Mouse (Mus musculus): ENCODE results near the gene Rfc1. TPM values are rescaled to one million over a fixed set of nuclear protein-coding genes. Genes with fewer than 3 reads are reported as not detected.

Rfc1 gene
- polyA plus RNA-seq, 1 experiment from 2014 or later, result 28.9 TPM

DNA sequence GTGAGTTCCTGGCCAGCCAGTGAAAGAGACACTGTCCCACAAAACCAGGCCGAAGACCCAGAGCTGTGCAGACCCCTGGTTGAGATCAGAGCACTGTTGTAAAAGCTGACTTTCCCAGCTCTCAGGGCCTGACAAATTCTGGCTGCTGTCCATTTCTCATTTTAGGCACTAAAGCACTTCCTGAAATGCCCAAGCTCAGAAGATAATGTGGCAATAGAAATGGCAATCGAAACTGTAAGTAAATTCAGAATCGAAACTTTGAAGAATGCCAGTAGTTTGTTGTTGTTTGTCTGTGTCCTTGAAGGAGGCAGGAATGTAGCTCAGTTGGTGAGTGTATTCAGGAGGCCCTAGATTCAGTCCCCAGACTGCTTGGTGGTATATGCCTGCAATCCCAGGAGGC, 88.2 kb downstream of the Rfc1 start:
- Histone ChIP-seq H3K9ac (replicated peaks) (no peak overlapping the region), H3K9me3 (replicated peaks) (no peaks in the 10 kb centered on the region), H3K27ac (replicated peaks) (no peak overlapping the region), H3K4me1 (no peaks in the 10 kb centered on the region), H3K27me3 (replicated peaks) (no peaks in the 10 kb centered on the region), H3K4me3 (replicated peaks) (no peak overlapping the region), H3K36me3 (peaks cover 32% of the 10 kb centered on the region), H3K4me2 (no peak overlapping the region)
- ATAC-seq (ENCODE audit: low FRiP score), result no peak
- 90% methylated on average over 3 of the region's 3 CpGs for WGBS

DNA sequence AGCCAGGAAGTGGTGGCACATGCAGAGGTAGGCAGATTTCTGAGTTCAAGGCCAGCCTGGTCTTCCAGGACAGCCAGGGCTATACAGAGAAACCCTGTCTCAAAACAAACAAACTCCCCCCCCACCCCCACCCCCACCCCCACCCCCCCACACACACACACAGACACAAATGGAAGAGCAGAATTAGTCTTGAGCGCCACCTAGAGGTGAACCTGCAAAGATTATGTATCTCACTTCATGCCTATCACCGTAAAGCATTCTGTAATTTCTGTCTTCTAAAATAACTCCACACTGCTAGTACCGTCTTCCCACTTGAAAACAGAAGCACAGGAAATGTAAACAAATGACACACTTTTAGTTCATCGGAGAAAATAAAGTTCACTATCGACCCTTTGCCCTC, 92.7 kb downstream of the Rfc1 start:
- Histone ChIP-seq H3K4me1 (peaks cover 3% of the 10 kb centered on the region; the same call in 1 of the 2 replicates), H3K36me3 (peaks cover 33% of the 10 kb centered on the region)
- WGBS, result 66% methylated on average over 5 of the region's 5 CpGs

DNA sequence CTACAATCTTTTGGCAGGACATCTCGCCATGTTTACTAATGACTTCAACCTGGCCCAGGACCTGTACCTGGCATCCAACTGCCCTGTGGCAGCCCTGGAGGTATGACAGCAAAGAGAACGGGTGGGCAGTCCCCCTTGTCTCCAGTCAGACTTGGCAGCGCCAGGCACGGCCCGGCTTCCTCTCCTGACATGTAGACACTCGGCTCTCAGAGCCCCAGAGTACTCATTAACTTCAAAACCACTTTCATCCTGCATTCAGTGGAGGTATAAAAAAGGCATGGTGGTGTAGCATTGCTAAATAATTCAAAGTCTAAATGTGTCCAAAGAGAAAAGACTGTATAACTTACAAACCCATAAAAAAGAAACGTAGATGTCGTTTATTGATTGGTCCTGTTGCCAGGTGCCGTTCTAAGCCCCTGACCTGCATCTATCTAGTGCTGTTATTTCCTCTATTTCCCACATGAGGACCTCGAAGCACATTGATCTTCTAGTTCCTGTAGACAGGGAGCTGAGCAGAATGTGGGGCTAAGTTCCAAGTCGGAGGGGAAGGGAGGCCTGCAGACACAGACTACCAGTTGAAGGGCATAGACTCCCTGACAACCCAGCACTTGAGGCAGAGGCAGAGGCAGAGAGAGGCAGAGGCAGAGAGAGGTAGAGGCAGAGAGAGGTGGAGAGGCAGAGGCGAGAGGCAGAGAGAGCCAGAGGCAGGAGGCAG, 104.0 kb downstream of the Rfc1 start:
- no peak overlapping the region for H3K27ac ChIP-seq (replicated peaks)
- H3K27me3 ChIP-seq (replicated peaks), result no peaks in the 10 kb centered on the region
- no peaks in the 10 kb centered on the region for H3K9me3 ChIP-seq (replicated peaks)
- peak; percentile 59 for ATAC-seq (ENCODE audit: low FRiP score)
- WGBS, result 68% methylated on average over 12 of the region's 12 CpGs
- no peak overlapping the region for H3K9ac ChIP-seq (replicated peaks)
- no peaks in the 10 kb centered on the region for H3K4me1 ChIP-seq
- H3K4me3 ChIP-seq (replicated peaks), result no peak overlapping the region
- H3K36me3 ChIP-seq, result peaks cover 36% of the 10 kb centered on the region
- H3K4me2 ChIP-seq, result no peak overlapping the region

More for the DNA sequence above, 92.7 kb downstream of the Rfc1 start:
- Histone ChIP-seq H3K9me3 (replicated peaks) (no peaks in the 10 kb centered on the region), H3K9ac (replicated peaks) (no peak overlapping the region), H3K4me2 (no peak overlapping the region), H3K27ac (replicated peaks) (no peak overlapping the region), H3K27me3 (replicated peaks) (no peaks in the 10 kb centered on the region), H3K4me3 (replicated peaks) (no peak overlapping the region)
- ATAC-seq (ENCODE audit: low FRiP score), result no peak

DNA sequence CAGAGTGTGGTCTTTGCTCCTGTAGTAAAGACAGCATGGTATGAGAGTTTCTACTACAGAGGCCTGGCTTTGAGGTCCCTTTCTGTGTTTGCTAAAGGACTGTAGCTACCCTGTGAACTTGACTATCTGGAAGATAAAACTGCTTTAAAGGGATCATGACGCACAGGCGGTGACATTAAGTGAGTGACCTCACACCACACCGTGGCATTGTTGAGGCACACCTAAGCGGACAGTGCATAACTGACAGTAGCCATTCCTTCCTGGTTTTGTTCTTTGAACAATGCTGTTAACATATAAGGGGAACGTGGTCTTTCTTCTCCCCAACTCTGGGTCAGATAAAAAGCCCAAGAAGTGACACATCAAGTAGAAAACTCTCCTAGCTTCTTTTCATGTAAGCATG, 111.4 kb downstream of the Rfc1 start:
- Histone ChIP-seq H3K27me3 (replicated peaks) (no peaks in the 10 kb centered on the region), H3K4me3 (replicated peaks) (no peak overlapping the region), H3K27ac (replicated peaks) (no peak overlapping the region), H3K9ac (replicated peaks) (no peak overlapping the region), H3K36me3 (peaks cover 51% of the 10 kb centered on the region), H3K4me2 (no peak overlapping the region), H3K4me1 (no peaks in the 10 kb centered on the region), H3K9me3 (replicated peaks) (no peaks in the 10 kb centered on the region)
- 87% methylated on average over 5 of the region's 5 CpGs for WGBS
- no peak for ATAC-seq (ENCODE audit: low FRiP score)

DNA sequence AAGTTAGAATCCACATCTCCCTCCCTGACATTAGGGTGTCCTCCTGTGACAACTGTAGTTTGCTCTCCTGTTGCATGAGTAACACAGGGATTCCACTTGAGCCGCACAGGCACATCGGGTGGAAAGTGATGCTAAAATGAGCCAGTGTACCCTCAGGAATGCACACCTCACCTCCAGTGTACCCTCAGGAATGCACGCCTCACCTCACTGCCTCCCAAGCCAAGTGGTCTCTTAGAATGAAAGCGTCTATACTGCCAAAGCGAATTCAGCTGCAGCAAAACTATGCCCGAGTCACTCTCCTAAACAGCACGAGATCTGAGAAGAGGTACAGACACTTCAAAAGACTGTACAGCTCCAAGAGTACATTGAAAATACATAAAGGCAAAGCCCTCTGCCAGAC, 114.4 kb downstream of the Rfc1 start:
- Histone ChIP-seq H3K27me3 (replicated peaks) (no peaks in the 10 kb centered on the region), H3K9me3 (replicated peaks) (no peaks in the 10 kb centered on the region), H3K36me3 (peaks cover 40% of the 10 kb centered on the region), H3K4me1 (no peaks in the 10 kb centered on the region), H3K9ac (replicated peaks) (no peak overlapping the region), H3K27ac (replicated peaks) (no peak overlapping the region), H3K4me3 (replicated peaks) (no peak overlapping the region), H3K4me2 (no peak overlapping the region)
- ATAC-seq (ENCODE audit: low FRiP score), result no peak
- WGBS, result 88% methylated on average over 7 of the region's 7 CpGs

DNA sequence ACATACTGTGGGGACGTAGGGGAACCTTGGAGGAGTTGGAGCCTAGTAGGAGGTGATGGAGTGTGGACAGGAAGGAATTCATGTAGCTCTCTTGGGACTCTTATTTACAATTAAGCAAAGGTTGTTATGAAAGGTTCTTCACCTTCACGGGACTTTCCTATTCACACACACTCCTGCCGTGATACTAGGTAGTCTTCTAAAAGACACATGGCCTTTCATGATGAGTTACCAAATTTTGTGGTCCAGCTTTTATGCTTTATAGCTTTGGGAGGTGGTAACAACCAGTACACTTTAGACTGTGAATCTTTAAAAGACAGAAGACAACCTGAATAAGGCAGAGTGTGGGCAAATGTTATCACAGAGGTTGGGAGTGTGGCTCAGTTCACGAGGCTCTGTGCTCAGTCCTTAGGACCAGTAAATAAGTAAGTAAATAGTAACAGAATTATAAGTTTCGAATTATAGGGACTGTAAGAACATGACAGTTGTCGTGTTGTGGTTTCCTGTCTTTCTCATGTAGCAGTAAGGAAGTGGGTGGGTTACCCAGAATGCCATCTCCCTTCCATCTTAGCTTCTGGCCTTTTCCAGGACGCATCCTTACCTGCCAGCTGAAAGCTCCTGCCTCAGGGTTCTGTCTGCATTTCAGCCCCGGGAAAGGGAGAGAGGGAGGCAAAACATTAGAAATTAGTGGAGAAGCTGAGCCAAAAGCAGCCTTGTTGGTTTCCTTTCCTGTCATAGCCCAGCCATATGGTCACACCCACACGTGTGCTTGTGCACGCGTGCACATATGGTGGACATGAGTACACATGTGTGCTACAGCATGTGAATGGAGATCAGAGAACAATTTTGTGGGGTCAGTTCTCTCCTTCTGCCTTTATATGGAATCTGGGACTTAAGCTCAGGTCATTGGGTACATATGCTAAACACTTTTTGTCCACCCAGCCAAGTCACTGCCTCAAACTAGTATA, 117.9 kb downstream of the Rfc1 start:
- Histone ChIP-seq H3K4me2 (no peak overlapping the region), H3K9ac (replicated peaks) (no peak overlapping the region), H3K4me1 (no peaks in the 10 kb centered on the region), H3K36me3 (peaks cover 17% of the 10 kb centered on the region), H3K9me3 (replicated peaks) (no peaks in the 10 kb centered on the region), H3K27ac (replicated peaks) (no peak overlapping the region), H3K4me3 (replicated peaks) (no peak overlapping the region), H3K27me3 (replicated peaks) (no peaks in the 10 kb centered on the region)
- 94% methylated on average over 11 of the region's 11 CpGs for WGBS
- ATAC-seq (ENCODE audit: low FRiP score), result no peak

DNA sequence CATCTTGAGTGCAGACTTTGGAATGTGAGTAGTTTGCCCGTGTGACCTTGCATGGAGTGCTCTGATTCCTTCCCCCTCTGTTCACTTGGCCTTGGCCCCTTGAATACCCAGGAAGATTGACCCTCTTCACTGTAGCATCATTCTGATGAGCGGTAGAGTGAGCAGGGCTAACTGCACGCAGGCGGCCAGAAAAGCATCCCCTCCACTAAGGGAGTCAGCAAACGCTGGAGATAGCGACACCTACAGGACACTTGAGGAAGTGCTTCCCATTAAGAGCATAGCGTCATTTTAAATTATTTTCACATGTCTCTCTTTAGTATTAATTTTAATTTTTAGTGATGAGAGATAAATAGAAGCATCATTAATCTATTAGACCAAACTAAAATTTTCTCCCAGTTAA, 122.1 kb downstream of the Rfc1 start:
- no peaks in the 10 kb centered on the region for H3K27me3 ChIP-seq (replicated peaks)
- WGBS, result 16% methylated on average over 7 of the region's 7 CpGs
- no peaks in the 10 kb centered on the region for H3K9me3 ChIP-seq (replicated peaks)
- no peak overlapping the region for H3K9ac ChIP-seq (replicated peaks)
- no peak overlapping the region for H3K4me3 ChIP-seq (replicated peaks)
- H3K4me1 ChIP-seq, result no peaks in the 10 kb centered on the region
- H3K27ac ChIP-seq (replicated peaks), result no peak overlapping the region
- no peak overlapping the region for H3K4me2 ChIP-seq
- ATAC-seq (ENCODE audit: low FRiP score), result peak; percentile 61; the same call in 1 of the 2 replicates
- H3K36me3 ChIP-seq, result peaks cover 7% of the 10 kb centered on the region; the same call in 1 of the 2 replicates

Other genes with a start within 250 kb of the Rfc1 start
- gene Tmem156, start 243.5 kb downstream of the Rfc1 start, polyA plus RNA-seq (2015; fragmentation: Nextera tagmentation; extraction: Ambion mirVana), result 0.68 TPM in 1 of 2 replicates, not detected in the other
- 50.2 and 52.0 TPM in 2 replicates for gene Klhl5, start 228.1 kb downstream of the Rfc1 start, polyA plus RNA-seq (2015; fragmentation: Nextera tagmentation; extraction: Ambion mirVana)
- gene Wdr19, start 136.0 kb downstream of the Rfc1 start, polyA plus RNA-seq (2015; fragmentation: Nextera tagmentation; extraction: Ambion mirVana), result 10.3 and 10.7 TPM in 2 replicates
- gene Klb, start 12.6 kb upstream of the Rfc1 start, polyA plus RNA-seq (2015; fragmentation: Nextera tagmentation; extraction: Ambion mirVana), result 0.15 TPM in 1 of 2 replicates, not detected in the other
- 545 and 687 TPM in 2 replicates for gene Rpl9, start 55.8 kb upstream of the Rfc1 start, polyA plus RNA-seq (2015; fragmentation: Nextera tagmentation; extraction: Ambion mirVana)
- 61.1 and 63.4 TPM in 2 replicates for gene Lias, start 55.8 kb upstream of the Rfc1 start, polyA plus RNA-seq (2015; fragmentation: Nextera tagmentation; extraction: Ambion mirVana)
- 44.1 and 63.4 TPM in 2 replicates for gene Ugdh, start 100.3 kb upstream of the Rfc1 start, polyA plus RNA-seq (2015; fragmentation: Nextera tagmentation; extraction: Ambion mirVana)
- 1.1 TPM in 1 of 2 replicates, not detected in the other for gene Gm43552, start 157.2 kb upstream of the Rfc1 start, polyA plus RNA-seq (2015; fragmentation: Nextera tagmentation; extraction: Ambion mirVana)
- gene Smim14, start 201.5 kb upstream of the Rfc1 start, polyA plus RNA-seq (2015; fragmentation: Nextera tagmentation; extraction: Ambion mirVana), result 187 and 197 TPM in 2 replicates
- gene Ube2k, start 201.6 kb upstream of the Rfc1 start, polyA plus RNA-seq (2015; fragmentation: Nextera tagmentation; extraction: Ambion mirVana), result 200 and 217 TPM in 2 replicates

Data from neural tube, embryonic 15.5 days (tissue).